Comparison of ENCODE assay signal across 8 mouse cellular contexts in the genomic region with DNA sequence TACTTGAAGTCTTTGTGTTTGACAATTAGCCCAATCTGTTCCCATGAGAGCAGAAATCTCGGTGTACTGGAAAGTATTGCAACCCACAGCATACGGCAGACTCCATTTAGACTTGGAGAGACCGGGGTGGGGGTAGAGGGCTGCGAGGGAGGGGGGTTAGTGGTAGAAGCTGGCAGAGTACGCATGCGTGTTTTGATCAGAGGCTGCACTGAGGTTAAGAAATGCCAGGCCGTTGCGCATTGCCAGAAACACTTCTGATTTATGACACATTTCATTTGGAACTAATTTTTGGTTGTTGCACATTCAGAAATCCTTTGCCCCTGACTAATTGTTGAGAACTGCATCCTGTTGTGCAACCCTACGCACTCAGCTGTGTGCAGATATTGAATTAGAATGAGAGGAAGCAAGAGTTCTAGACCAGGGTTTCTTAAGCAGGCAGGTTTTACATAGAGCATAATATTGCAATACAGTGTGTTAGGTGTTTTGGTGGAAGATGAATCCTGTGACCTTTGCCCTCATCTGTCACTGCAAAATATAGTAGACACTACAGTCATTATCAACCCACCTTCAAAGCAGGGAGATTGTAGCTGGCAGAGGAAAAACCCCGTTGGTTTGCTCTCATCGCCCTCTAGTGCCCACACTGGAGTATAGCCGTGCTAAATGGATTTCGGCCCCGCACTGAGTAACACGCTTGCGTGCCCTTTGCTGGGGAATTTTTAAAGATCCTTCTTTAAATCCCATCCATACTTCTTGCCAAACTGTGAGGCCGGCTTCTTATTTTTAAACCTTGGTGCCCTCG. TPM values are rescaled to one million over a fixed set of nuclear protein-coding genes. Genes with fewer than 3 reads are reported as not detected.
DNase-seq lines count a peak whose midpoint lies in the region; ATAC-seq and TF ChIP-seq lines count a peak whose summit lies in the region.

No protein-coding gene starts in this region.

- H3K9me3 ChIP-seq in hindbrain, embryonic 10.5 days: no peaks in the 10 kb centered on the region
- no peaks in the 10 kb centered on the region for H3K9me3 ChIP-seq in hindbrain, embryonic 12.5 days (replicated peaks)
- no peaks in the 10 kb centered on the region for H3K9me3 ChIP-seq in embryonic facial prominence, embryonic 14.5 days (ENCODE audit: control insufficient read depth, low read length)
- H3K9me3 ChIP-seq in liver, postnatal 0 days (ENCODE audit: low read length): no peaks in the 10 kb centered on the region

- H3K27ac ChIP-seq in hindbrain, embryonic 10.5 days: no peak overlapping the region
- no peak overlapping the region for H3K27ac ChIP-seq in hindbrain, embryonic 12.5 days
- H3K27ac ChIP-seq in embryonic facial prominence, embryonic 14.5 days (replicated peaks; ENCODE audit: low read depth, low read length): no peak overlapping the region
- no peak overlapping the region for H3K27ac ChIP-seq in liver, postnatal 0 days (ENCODE audit: low read depth)

- ATAC-seq in hindbrain, embryonic 12.5 days (ENCODE audit: low FRiP score): no peak
- peak; percentile 67; the same call in 1 of the 2 replicates for ATAC-seq in embryonic facial prominence, embryonic 14.5 days (ENCODE audit: low read depth)
- no peak for ATAC-seq in liver, postnatal 0 days

- peak; percentile 79 for TF ChIP-seq CTCF in liver, postnatal 0 days (IDR thresholded peaks at IDR 0.05; ENCODE audit: low read depth)

- DNase-seq in hindbrain, embryonic 10.5 days (ENCODE audit: low spot score): peak; percentile 50
- DNase-seq in A20 (ENCODE audit: low read depth, low spot score): peak; percentile 49
- peak; percentile 49 for DNase-seq in adrenal gland, postnatal 25 days
- peak; percentile 48 for DNase-seq in embryonic facial prominence, embryonic 14.5 days (ENCODE audit: low spot score)
- DNase-seq in heart, postnatal 4 days: peak; percentile 70
- DNase-seq in liver, postnatal 0 days: peak; percentile 47
- DNase-seq in right cerebral cortex, adult 2 months (ENCODE audit: low spot score in 2 of 2): peak; percentile 62 to 71

- no peak overlapping the region for H3K4me3 ChIP-seq in hindbrain, embryonic 10.5 days
- H3K4me3 ChIP-seq in hindbrain, embryonic 12.5 days: no peak overlapping the region
- no peak overlapping the region for H3K4me3 ChIP-seq in embryonic facial prominence, embryonic 14.5 days (ENCODE audit: low read depth, low read length)
- no peak overlapping the region for H3K4me3 ChIP-seq in liver, postnatal 0 days (ENCODE audit: low read depth, low read length)

- no peak overlapping the region for H3K9ac ChIP-seq in hindbrain, embryonic 12.5 days
- H3K9ac ChIP-seq in embryonic facial prominence, embryonic 14.5 days (ENCODE audit: low read depth, low read length): no peak overlapping the region
- no peak overlapping the region for H3K9ac ChIP-seq in liver, postnatal 0 days (replicated peaks)

- H3K4me1 ChIP-seq in hindbrain, embryonic 10.5 days (replicated peaks): peaks cover 2% of the 10 kb centered on the region; the same call in 1 of the 2 replicates
- H3K4me1 ChIP-seq in hindbrain, embryonic 12.5 days: 0 out of 2 replicates have a peak, but pooled peaks cover 3% of the 10 kb centered on the region
- H3K4me1 ChIP-seq in embryonic facial prominence, embryonic 14.5 days (ENCODE audit: control insufficient read depth, insufficient read depth, low read length): peaks cover 17% of the 10 kb centered on the region
- no peaks in the 10 kb centered on the region; the same call in 1 of the 2 replicates for H3K4me1 ChIP-seq in liver, postnatal 0 days (ENCODE audit: insufficient read depth)

- no peak for TF ChIP-seq EP300 in liver, postnatal 0 days (IDR thresholded peaks at IDR 0.05; ENCODE audit: low read depth)

- H3K27me3 ChIP-seq in hindbrain, embryonic 10.5 days (ENCODE audit: insufficient read depth, poor library complexity, severe bottlenecking): 0 out of 2 replicates have a peak, but pooled peaks cover 10% of the 10 kb centered on the region
- H3K27me3 ChIP-seq in hindbrain, embryonic 12.5 days: 0 out of 2 replicates have a peak, but pooled peaks cover 5% of the 10 kb centered on the region
- no peaks in the 10 kb centered on the region for H3K27me3 ChIP-seq in embryonic facial prominence, embryonic 14.5 days (replicated peaks; ENCODE audit: control insufficient read depth, insufficient read depth, low read length)
- no peaks in the 10 kb centered on the region for H3K27me3 ChIP-seq in liver, postnatal 0 days (ENCODE audit: insufficient read depth, low read length)

- H3K4me2 ChIP-seq in hindbrain, embryonic 12.5 days (replicated peaks): no peak overlapping the region
- no peak overlapping the region for H3K4me2 ChIP-seq in embryonic facial prominence, embryonic 14.5 days (ENCODE audit: low read depth, low read length)
- H3K4me2 ChIP-seq in liver, postnatal 0 days (ENCODE audit: low read depth, low read length): no peak overlapping the region

- 49% methylated on average over 18 of the region's 18 CpGs for WGBS in hindbrain, embryonic 10.5 days
- WGBS in hindbrain, embryonic 12.5 days: 50% methylated on average over 18 of the region's 18 CpGs
- WGBS in embryonic facial prominence, embryonic 14.5 days: 36% methylated on average over 18 of the region's 18 CpGs
- 42% methylated on average over 18 of the region's 18 CpGs for WGBS in liver, postnatal 0 days (ENCODE audit: insufficient replicate concordance)

- H3K36me3 ChIP-seq in hindbrain, embryonic 10.5 days: no peaks in the 10 kb centered on the region
- H3K36me3 ChIP-seq in hindbrain, embryonic 12.5 days: no peaks in the 10 kb centered on the region
- H3K36me3 ChIP-seq in embryonic facial prominence, embryonic 14.5 days (ENCODE audit: control insufficient read depth, insufficient read depth, low read length): no peaks in the 10 kb centered on the region
- no peaks in the 10 kb centered on the region for H3K36me3 ChIP-seq in liver, postnatal 0 days (replicated peaks; ENCODE audit: insufficient read depth, low read length)

RNA-seq across cellular contexts. Expression of gene Larp6, which starts 31.6 kb away (rescaled TPM):
- polyA plus RNA-seq in hindbrain, embryonic 10.5 days (2016; fragmentation: Nextera tagmentation; extraction: Ambion mirVana): 0.87 and 1.5 TPM in 2 replicates
- polyA plus RNA-seq in hindbrain, embryonic 12.5 days (2016; fragmentation: Nextera tagmentation; extraction: Ambion mirVana): 3.7 and 5.0 TPM in 2 replicates
- 1.2 and 2.1 TPM in 2 replicates for total RNA-seq in adrenal gland, postnatal 25 days (2021)
- polyA plus RNA-seq in embryonic facial prominence, embryonic 14.5 days (2014; fragmentation: Nextera tagmentation; extraction: Ambion mirVana): 3.3 and 4.7 TPM in 2 replicates
- 1 to 10 TPM in 1 of 2 experiments, under 1 TPM in 1; 0.95 to 1.3 TPM for total RNA-seq in heart, postnatal 4 days (2021)
- polyA plus RNA-seq in liver, postnatal 0 days (2015; fragmentation: Nextera tagmentation; extraction: Ambion mirVana): 0.07 and 0.11 TPM in 2 replicates

RNA-seq across cellular contexts. Expression of gene Uaca, which starts 50.0 kb away (rescaled TPM):
- polyA plus RNA-seq in hindbrain, embryonic 10.5 days (2016; fragmentation: Nextera tagmentation; extraction: Ambion mirVana): 22.5 and 30.7 TPM in 2 replicates
- 32.6 and 36.2 TPM in 2 replicates for polyA plus RNA-seq in hindbrain, embryonic 12.5 days (2016; fragmentation: Nextera tagmentation; extraction: Ambion mirVana)
- 48.2 and 48.6 TPM in 2 replicates for total RNA-seq in adrenal gland, postnatal 25 days (2021)
- 31.5 and 31.8 TPM in 2 replicates for polyA plus RNA-seq in embryonic facial prominence, embryonic 14.5 days (2014; fragmentation: Nextera tagmentation; extraction: Ambion mirVana)
- 10 to 100 TPM; 47.4 to 49.2 TPM for total RNA-seq in heart, postnatal 4 days (2021)
- polyA plus RNA-seq in liver, postnatal 0 days (2015; fragmentation: Nextera tagmentation; extraction: Ambion mirVana): 2.0 and 2.4 TPM in 2 replicates

RNA-seq across cellular contexts. Expression of gene Lrrc49, which starts 56.4 kb away (rescaled TPM):
- polyA plus RNA-seq in hindbrain, embryonic 10.5 days (2016; fragmentation: Nextera tagmentation; extraction: Ambion mirVana): 24.8 and 38.6 TPM in 2 replicates
- polyA plus RNA-seq in hindbrain, embryonic 12.5 days (2016; fragmentation: Nextera tagmentation; extraction: Ambion mirVana): 55.7 and 59.5 TPM in 2 replicates
- 17.4 and 25.7 TPM in 2 replicates for total RNA-seq in adrenal gland, postnatal 25 days (2021)
- 20.4 and 22.9 TPM in 2 replicates for polyA plus RNA-seq in embryonic facial prominence, embryonic 14.5 days (2014; fragmentation: Nextera tagmentation; extraction: Ambion mirVana)
- 1 to 10 TPM; 9.4 to 9.5 TPM for total RNA-seq in heart, postnatal 4 days (2021)
- 0.63 and 0.66 TPM in 2 replicates for polyA plus RNA-seq in liver, postnatal 0 days (2015; fragmentation: Nextera tagmentation; extraction: Ambion mirVana)

Comparison
In these comparisons a context has a peak if more than half of its experiments do, and no peak if none do; other contexts are left out.
1. RNA of gene Lrrc49, which starts 56.4 kb away (polyA plus RNA-seq): 55.7 to 59.5 TPM in hindbrain, embryonic 12.5 days, 24.8 to 38.6 TPM in hindbrain, embryonic 10.5 days and 20.4 to 22.9 TPM in embryonic facial prominence, embryonic 14.5 days; 0.63 to 0.66 TPM in liver, postnatal 0 days; every median in the first group is over 10 times any median in the second.
2. Peak in every context shown above with its lines, with median percentiles within 50 percentile points of each other: DNase-seq.